Mouse (Mus musculus) embryonic facial prominence, embryonic 12.5 days (tissue): ENCODE results near the gene Casp12. TPM values are rescaled to one million over a fixed set of nuclear protein-coding genes. Genes with fewer than 3 reads are reported as not detected.

ENCODE experiments used
- ATAC-seq: fragments of 200-750 bp; cut with Nextera tagmentation; 2 replicates; pipeline ENCODE4 v1.8.0; 2017; ENCODE audit not compliant: insufficient number of reproducible peaks, insufficient read depth, low FRiP score, low TSS enrichment
- H3K27ac ChIP-seq: fragments of 300-500 bp; sonication (generic); 2 replicates; pipeline ENCODE4 v1.5.1; 2016; ENCODE audit warnings: mild to moderate bottlenecking
- H3K27me3 ChIP-seq: fragments of 300-500 bp; sonication (generic); 2 replicates; pipeline ENCODE4 v1.6.1; 2016; ENCODE audit warnings: mild to moderate bottlenecking, moderate library complexity
- H3K36me3 ChIP-seq: fragments of 300-500 bp; sonication (generic); 2 replicates; pipeline ENCODE4 v1.6.1; 2016; ENCODE audit warnings: mild to moderate bottlenecking
- H3K4me1 ChIP-seq: fragments of 300-500 bp; sonication (generic); 2 replicates; pipeline ENCODE4 v1.6.1; 2016
- H3K4me2 ChIP-seq: fragments of 300-500 bp; sonication (generic); replicated peaks from 2 replicates; pipeline ENCODE4 v1.6.1; 2016; ENCODE audit warnings: mild to moderate bottlenecking, moderate library complexity
- H3K4me3 ChIP-seq: fragments of 300-500 bp; sonication (generic); 2 replicates; pipeline ENCODE4 v1.5.1; 2016; ENCODE audit warnings: mild to moderate bottlenecking
- H3K9ac ChIP-seq: fragments of 300-500 bp; sonication (generic); 2 replicates; pipeline ENCODE4 v1.6.1; 2016; ENCODE audit warnings: mild to moderate bottlenecking, moderate library complexity
- H3K9me3 ChIP-seq: fragments of 300-500 bp; sonication (generic); 2 replicates; pipeline ENCODE4 v1.6.1; 2016; ENCODE audit warnings: mild to moderate bottlenecking, moderate library complexity
- WGBS: fragments of 180-500 bp; shearing (Covaris S2); methylation state at CpG from one replicate; pipeline ENCODE4 v1.1.7; 2016; 5-methylcytosine and 5-hydroxymethylcytosine counted together
- polyA plus RNA-seq: library from polyadenylated mRNA; unstranded; fragments of >200 nt; fragmentation: Nextera tagmentation; extraction: Ambion mirVana; gene quantifications from 2 replicates; pipeline ENCODE4 v1.2.1, GENCODE M21; 2016

The Casp12 gene
- 0.20 TPM in 1 of 2 replicates, not detected in the other for polyA plus RNA-seq

DNA sequence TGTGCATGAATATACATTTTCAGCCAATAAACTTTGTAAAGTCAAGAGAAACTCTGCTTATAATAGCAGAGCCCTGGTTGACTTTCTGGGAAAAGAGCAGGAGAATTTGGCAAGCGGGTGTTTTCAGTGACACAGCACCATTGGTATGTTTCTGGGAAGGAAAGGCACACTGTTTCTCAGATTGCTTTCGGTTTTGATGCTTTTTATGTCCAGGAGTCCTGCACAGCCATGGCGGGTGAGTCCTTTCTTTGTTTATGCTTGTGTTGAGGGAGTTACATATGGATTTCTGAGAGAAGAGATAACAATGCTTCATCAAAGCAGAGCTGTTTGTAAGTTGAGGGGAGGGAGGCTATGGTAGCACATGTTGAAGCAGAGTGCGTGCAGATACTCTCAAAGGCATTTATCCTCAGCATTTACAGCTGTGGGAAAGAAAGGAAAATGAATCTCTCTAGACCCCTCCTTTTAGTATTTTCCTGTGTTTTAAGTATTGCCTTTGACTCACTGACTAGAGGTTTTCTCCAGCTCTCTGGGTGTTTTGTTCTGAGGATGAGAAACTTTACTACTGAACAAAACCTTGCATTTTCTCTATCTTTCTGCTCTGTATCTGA lies at the start of gene Casp12:
Casp12 (plus strand) TSS at position 140 of the 608 bp plus-strand sequence.
- no peak within 1 kb of the TSS for H3K27ac ChIP-seq
- H3K36me3 ChIP-seq, result no peaks in the 10 kb centered on the region
- no peak within 1 kb of the TSS for H3K4me2 ChIP-seq
- H3K4me3 ChIP-seq, result no peak within 1 kb of the TSS
- 82% methylated on average over 4 of the region's 4 CpGs for WGBS
- ATAC-seq, result no peak
- no peaks in the 10 kb centered on the region for H3K4me1 ChIP-seq
- H3K9ac ChIP-seq, result no peak within 1 kb of the TSS
- no peaks in the 10 kb centered on the region for H3K9me3 ChIP-seq
- H3K27me3 ChIP-seq, result no peaks in the 10 kb centered on the region

GRCm38 (mm10) chr9:5296354-5297237 lies 48.6 kb upstream of the Casp12 start:
- H3K36me3 ChIP-seq, result no peaks in the 10 kb centered on the region
- WGBS, result 72% methylated on average over 2 of the region's 2 CpGs
- ATAC-seq, result no peak
- no peaks in the 10 kb centered on the region for H3K27me3 ChIP-seq
- H3K27ac ChIP-seq, result no peak overlapping the region
- no peak overlapping the region for H3K9ac ChIP-seq
- no peaks in the 10 kb centered on the region for H3K9me3 ChIP-seq
- no peak overlapping the region for H3K4me3 ChIP-seq
- no peaks in the 10 kb centered on the region for H3K4me1 ChIP-seq
- H3K4me2 ChIP-seq, result no peak overlapping the region

DNA sequence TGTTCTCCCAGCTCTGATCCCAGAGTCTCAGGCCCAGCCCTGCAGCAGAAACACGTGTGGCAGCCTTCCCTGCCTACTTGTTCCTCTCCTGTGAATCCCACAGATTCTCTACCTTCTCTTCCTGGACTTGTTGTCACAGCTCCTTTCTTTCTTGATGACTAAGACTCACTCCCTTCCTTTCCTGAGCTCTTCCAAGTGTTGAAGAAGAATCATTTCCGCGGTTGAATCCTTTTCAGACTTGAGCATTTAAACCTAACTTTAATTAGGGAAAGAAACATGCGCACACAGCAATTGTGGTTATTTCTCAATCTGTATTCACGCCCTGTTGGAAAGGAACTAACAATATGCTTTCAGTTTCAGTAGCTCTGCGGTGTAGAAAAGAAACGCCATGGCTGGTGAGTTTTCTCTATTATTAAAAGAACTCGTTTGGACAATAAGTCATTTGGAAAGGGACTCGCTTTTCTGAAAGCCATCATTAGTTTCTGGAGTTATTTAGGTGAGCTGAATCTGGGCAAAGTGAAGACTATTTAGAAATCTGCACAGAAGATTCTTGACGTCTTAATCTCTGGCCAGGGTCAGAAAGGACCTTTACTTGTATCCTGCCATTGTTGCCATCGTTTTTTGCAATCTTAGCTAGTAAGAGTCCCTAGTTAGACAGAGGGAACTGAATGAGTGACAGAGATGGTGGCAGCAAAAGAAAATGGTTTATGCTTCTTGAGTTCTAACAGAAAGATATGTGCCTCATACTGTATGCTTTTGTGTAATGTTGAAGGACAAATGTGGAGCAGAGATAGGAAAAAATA lies 46.7 kb upstream of the Casp12 start, which contains the start of gene Casp1:
Casp1 (plus strand) TSS at position 189 of the 803 bp plus-strand sequence.
- no peaks in the 10 kb centered on the region for H3K36me3 ChIP-seq
- H3K4me2 ChIP-seq, result no peak within 1 kb of the TSS
- WGBS, result 77% methylated on average over 11 of the region's 11 CpGs
- H3K27me3 ChIP-seq, result no peaks in the 10 kb centered on the region
- no peaks in the 10 kb centered on the region for H3K4me1 ChIP-seq
- no peak within 1 kb of the TSS for H3K4me3 ChIP-seq
- no peak within 1 kb of the TSS for H3K9ac ChIP-seq
- no peak for ATAC-seq
- no peak within 1 kb of the TSS for H3K27ac ChIP-seq
- H3K9me3 ChIP-seq, result no peaks in the 10 kb centered on the region

DNA sequence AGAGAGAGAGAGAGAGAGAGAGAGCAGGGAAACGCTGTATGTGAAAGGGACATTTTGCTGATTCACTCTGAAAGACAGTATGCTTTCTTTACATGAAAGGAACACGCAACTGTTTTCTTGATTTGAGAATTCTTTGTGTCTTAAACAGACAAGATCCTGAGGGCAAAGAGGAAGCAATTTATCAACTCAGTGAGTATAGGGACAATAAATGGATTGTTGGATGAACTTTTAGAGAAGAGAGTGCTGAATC lies 46.2 kb upstream of the Casp12 start:
- ATAC-seq, result no peak
- Histone ChIP-seq H3K36me3 (no peaks in the 10 kb centered on the region), H3K9ac (no peak overlapping the region), H3K27me3 (no peaks in the 10 kb centered on the region), H3K4me2 (no peak overlapping the region), H3K27ac (no peak overlapping the region), H3K4me3 (no peak overlapping the region), H3K9me3 (no peaks in the 10 kb centered on the region), H3K4me1 (no peaks in the 10 kb centered on the region)
- WGBS, result 63% methylated on average over 2 of the region's 2 CpGs

DNA sequence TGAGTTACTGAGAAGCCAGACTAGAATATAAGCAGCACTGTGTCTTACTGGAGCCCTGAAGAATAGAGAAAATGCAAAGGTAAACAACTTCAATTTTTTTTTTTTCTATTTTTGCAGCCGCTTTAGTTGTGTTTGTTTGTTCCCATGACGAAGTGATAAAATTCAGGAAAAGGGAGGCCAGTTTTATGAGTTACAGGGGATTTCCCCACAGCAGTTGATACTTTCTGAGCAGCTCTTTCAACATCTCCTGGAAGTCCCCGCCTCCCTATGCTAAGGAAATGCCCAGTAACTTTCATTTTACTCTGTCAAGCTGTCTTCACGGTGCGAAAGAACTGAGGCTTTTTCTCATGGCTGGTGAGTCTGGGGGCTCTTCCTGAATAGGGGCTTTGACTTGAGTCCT lies 36.7 kb upstream of the Casp12 start, which contains the start of gene Casp4:
Casp4 (plus strand) TSS at position 268 of the 400 bp plus-strand sequence.
- no peaks in the 10 kb centered on the region for H3K36me3 ChIP-seq
- no peaks in the 10 kb centered on the region for H3K9me3 ChIP-seq
- no peak within 1 kb of the TSS for H3K27ac ChIP-seq
- 71% methylated on average over 5 of the region's 5 CpGs for WGBS
- no peak for ATAC-seq
- no peak within 1 kb of the TSS for H3K9ac ChIP-seq
- H3K4me3 ChIP-seq, result no peak within 1 kb of the TSS
- no peak within 1 kb of the TSS for H3K4me2 ChIP-seq
- no peaks in the 10 kb centered on the region for H3K4me1 ChIP-seq
- H3K27me3 ChIP-seq, result no peaks in the 10 kb centered on the region

- Histone ChIP-seq H3K4me3 (no peak overlapping the region), H3K9me3 (no peaks in the 10 kb centered on the region), H3K4me1 (no peaks in the 10 kb centered on the region), H3K9ac (no peak overlapping the region), H3K36me3 (no peaks in the 10 kb centered on the region), H3K4me2 (no peak overlapping the region), H3K27ac (no peak overlapping the region), H3K27me3 (no peaks in the 10 kb centered on the region)
- no peak for ATAC-seq
These were observed 35.1 kb upstream of the Casp12 start for GRCm38 (mm10) chr9:5310112-5310511.

- H3K27ac ChIP-seq, result no peak overlapping the region
- no peaks in the 10 kb centered on the region for H3K9me3 ChIP-seq
- no peak overlapping the region for H3K4me2 ChIP-seq
- WGBS, result 73% methylated on average over 4 of the region's 4 CpGs
- ATAC-seq, result no peak
- no peaks in the 10 kb centered on the region for H3K36me3 ChIP-seq
- no peak overlapping the region for H3K9ac ChIP-seq
- no peak overlapping the region for H3K4me3 ChIP-seq
- no peaks in the 10 kb centered on the region for H3K27me3 ChIP-seq
- H3K4me1 ChIP-seq, result no peaks in the 10 kb centered on the region
These were observed 33.8 kb upstream of the Casp12 start for GRCm38 (mm10) chr9:5311435-5311834.

DNA sequence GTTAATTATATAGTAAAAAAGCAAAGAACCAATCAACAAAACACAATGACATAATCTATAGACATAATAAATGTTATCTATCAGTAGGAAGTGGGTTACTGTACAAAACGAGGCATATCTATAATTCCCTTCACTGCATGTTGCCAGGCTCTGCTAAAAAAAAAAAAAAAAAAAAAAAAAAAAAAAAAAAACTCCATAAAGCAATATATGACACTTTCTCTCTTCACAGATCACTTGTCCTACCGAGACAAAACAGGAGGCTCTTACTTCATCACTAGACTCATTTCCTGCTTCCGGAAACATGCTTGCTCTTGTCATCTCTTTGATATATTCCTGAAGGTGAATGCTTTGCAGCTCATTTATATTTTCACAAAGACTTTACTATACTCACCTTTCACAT lies 17.0 kb upstream of the Casp12 start:
- no peak overlapping the region for H3K4me3 ChIP-seq
- H3K4me2 ChIP-seq, result no peak overlapping the region
- H3K4me1 ChIP-seq, result no peaks in the 10 kb centered on the region
- H3K9me3 ChIP-seq, result no peaks in the 10 kb centered on the region
- no peak for ATAC-seq
- H3K27ac ChIP-seq, result no peak overlapping the region
- H3K9ac ChIP-seq, result no peak overlapping the region
- WGBS, result 78% methylated on average over 3 of the region's 3 CpGs
- H3K36me3 ChIP-seq, result no peaks in the 10 kb centered on the region
- H3K27me3 ChIP-seq, result no peaks in the 10 kb centered on the region

DNA sequence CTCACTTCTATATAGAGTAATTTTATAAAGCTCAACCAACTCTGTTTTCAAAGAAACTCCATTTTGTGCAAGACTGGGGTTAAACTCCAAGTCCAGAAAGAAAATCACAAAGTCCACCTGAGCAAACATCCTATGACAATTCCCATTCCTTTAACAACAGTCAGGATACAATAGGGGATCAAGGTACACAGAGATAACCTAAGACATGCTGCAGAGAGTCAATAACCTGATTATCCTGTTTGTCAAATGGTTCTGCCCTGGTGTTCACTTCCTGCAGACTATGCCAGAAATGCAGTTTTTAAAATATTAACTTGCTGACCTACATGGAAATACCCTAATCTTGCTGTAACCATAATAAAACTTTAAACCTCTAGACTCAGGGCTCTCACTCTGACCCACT lies 12.8 kb upstream of the Casp12 start:
- no peaks in the 10 kb centered on the region for H3K36me3 ChIP-seq
- H3K9ac ChIP-seq, result no peak overlapping the region
- H3K4me2 ChIP-seq, result no peak overlapping the region
- no peaks in the 10 kb centered on the region for H3K9me3 ChIP-seq
- H3K27me3 ChIP-seq, result no peaks in the 10 kb centered on the region
- H3K27ac ChIP-seq, result no peak overlapping the region
- H3K4me3 ChIP-seq, result no peak overlapping the region
- H3K4me1 ChIP-seq, result no peaks in the 10 kb centered on the region
- no peak for ATAC-seq

DNA sequence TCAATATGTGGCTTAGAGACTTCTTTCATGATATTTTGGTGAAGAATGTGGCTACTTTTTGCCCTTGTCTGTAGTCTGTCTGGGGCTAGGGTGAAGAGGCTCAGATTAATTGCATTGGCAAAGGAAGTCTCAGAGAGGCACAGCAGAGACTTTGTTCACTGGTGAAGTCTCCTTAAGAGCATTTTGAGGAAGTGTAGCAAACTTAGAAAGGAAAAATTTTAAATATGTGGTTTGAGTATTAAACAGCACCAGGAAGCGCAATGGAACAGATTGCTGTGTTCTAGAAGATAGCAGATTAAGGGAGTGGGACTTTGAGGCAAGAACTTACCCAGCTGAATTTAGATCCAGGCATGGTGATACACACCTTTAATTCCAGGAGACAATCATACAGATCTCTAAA lies 11.8 kb upstream of the Casp12 start:
- WGBS, result 91% methylated on average over 1 of the region's 1 CpGs
- ATAC-seq, result no peak
- Histone ChIP-seq H3K36me3 (no peaks in the 10 kb centered on the region), H3K27me3 (no peaks in the 10 kb centered on the region), H3K4me3 (no peak overlapping the region), H3K27ac (no peak overlapping the region), H3K9ac (no peak overlapping the region), H3K4me1 (no peaks in the 10 kb centered on the region), H3K9me3 (no peaks in the 10 kb centered on the region), H3K4me2 (no peak overlapping the region)

GRCm38 (mm10) chr9:5343092-5343491 lies 2.1 kb upstream of the Casp12 start:
- ATAC-seq, result no peak
- no peaks in the 10 kb centered on the region for H3K36me3 ChIP-seq
- H3K27me3 ChIP-seq, result no peaks in the 10 kb centered on the region
- no peak overlapping the region for H3K27ac ChIP-seq
- no peak overlapping the region for H3K4me2 ChIP-seq
- WGBS, result 82% methylated on average over 1 of the region's 1 CpGs
- H3K4me3 ChIP-seq, result no peak overlapping the region
- no peak overlapping the region for H3K9ac ChIP-seq
- no peaks in the 10 kb centered on the region for H3K4me1 ChIP-seq
- H3K9me3 ChIP-seq, result no peaks in the 10 kb centered on the region

DNA sequence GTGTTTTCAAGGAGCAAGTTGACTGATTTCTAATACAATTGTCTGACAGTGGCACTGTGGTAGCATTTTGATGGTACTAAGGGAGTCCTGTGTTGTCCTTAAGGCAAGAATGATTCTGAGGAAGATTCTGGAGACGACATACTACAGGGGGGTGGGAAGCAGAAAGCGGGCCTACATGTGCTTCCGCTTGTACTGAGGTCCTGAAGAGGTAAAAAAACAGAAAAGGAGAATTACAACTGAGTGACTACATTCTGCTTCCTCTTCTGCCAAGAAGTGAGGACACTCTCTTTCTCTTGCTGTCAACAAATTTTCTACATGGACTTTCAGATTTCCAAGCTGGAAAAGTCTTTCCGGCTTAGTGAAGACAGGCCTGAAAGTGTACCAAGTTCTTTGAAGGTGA lies 1.1 kb upstream of the Casp12 start:
- Histone ChIP-seq H3K27me3 (no peaks in the 10 kb centered on the region), H3K9ac (no peak overlapping the region), H3K27ac (no peak overlapping the region), H3K9me3 (no peaks in the 10 kb centered on the region), H3K4me1 (no peaks in the 10 kb centered on the region), H3K4me3 (no peak overlapping the region), H3K4me2 (no peak overlapping the region), H3K36me3 (no peaks in the 10 kb centered on the region)
- no peak for ATAC-seq
- WGBS, result 93% methylated on average over 4 of the region's 4 CpGs
